Mouse (Mus musculus): ENCODE results near the gene Ndrg2. TPM values are rescaled to one million over a fixed set of nuclear protein-coding genes. Genes with fewer than 3 reads are reported as not detected.

Ndrg2 gene
- polyA plus RNA-seq (2015; fragmentation: Nextera tagmentation; extraction: Ambion mirVana) = 60.6 and 63.7 TPM in 2 replicates

GRCm38 (mm10) chr14:51913960-51914762 lies at the start of gene Ndrg2:
Gene Ndrg2, minus strand, starts transcription at chr14:51914158.
- Histone ChIP-seq H3K27ac (peak within 1 kb of the TSS; percentile 85), H3K9me3 (no peaks in the 10 kb centered on the region), H3K9ac (peak within 1 kb of the TSS; percentile 50), H3K4me2 (peak within 1 kb of the TSS; percentile 80), H3K4me1 (peaks cover 25% of the 10 kb centered on the region), H3K27me3 (no peaks in the 10 kb centered on the region; the same call in 1 of the 2 replicates), H3K4me3 (peak within 1 kb of the TSS; percentile 56), H3K36me3 (no peaks in the 10 kb centered on the region)
- WGBS = 2% methylated on average over 21 of the region's 23 CpGs
- ATAC-seq (ENCODE audit: borderline replicate concordance, extremely low read depth, low FRiP score, low TSS enrichment) = peak; percentile 88

GRCm38 (mm10) chr14:51960316-51960715 lies 46.4 kb upstream of the Ndrg2 start:
- 75% methylated on average over 2 of the region's 2 CpGs for WGBS
- no peaks in the 10 kb centered on the region for H3K27me3 ChIP-seq
- no peaks in the 10 kb centered on the region for H3K9me3 ChIP-seq
- no peak overlapping the region for H3K27ac ChIP-seq
- no peak overlapping the region for H3K9ac ChIP-seq
- no peak overlapping the region for H3K4me3 ChIP-seq
- H3K4me1 ChIP-seq = no peaks in the 10 kb centered on the region
- no peak for ATAC-seq (ENCODE audit: borderline replicate concordance, extremely low read depth, low FRiP score, low TSS enrichment)
- H3K36me3 ChIP-seq = no peaks in the 10 kb centered on the region
- no peak overlapping the region for H3K4me2 ChIP-seq

- Histone ChIP-seq H3K4me3 (no peak overlapping the region), H3K27ac (no peak overlapping the region), H3K9ac (no peak overlapping the region), H3K9me3 (no peaks in the 10 kb centered on the region), H3K36me3 (no peaks in the 10 kb centered on the region), H3K27me3 (no peaks in the 10 kb centered on the region), H3K4me2 (no peak overlapping the region), H3K4me1 (0 out of 2 replicates have a peak, but pooled peaks cover 6% of the 10 kb centered on the region)
- WGBS = 65% methylated on average over 6 of the region's 6 CpGs
- ATAC-seq (ENCODE audit: borderline replicate concordance, extremely low read depth, low FRiP score, low TSS enrichment) = no peak
These were observed 29.4 kb upstream of the Ndrg2 start for GRCm38 (mm10) chr14:51943336-51943735.

GRCm38 (mm10) chr14:51942236-51942635 lies 28.3 kb upstream of the Ndrg2 start:
- Histone ChIP-seq H3K4me2 (no peak overlapping the region), H3K27me3 (no peaks in the 10 kb centered on the region), H3K27ac (no peak overlapping the region), H3K4me1 (0 out of 2 replicates have a peak, but pooled peaks cover 6% of the 10 kb centered on the region), H3K4me3 (no peak overlapping the region), H3K9me3 (no peaks in the 10 kb centered on the region), H3K9ac (no peak overlapping the region), H3K36me3 (no peaks in the 10 kb centered on the region)
- ATAC-seq (ENCODE audit: borderline replicate concordance, extremely low read depth, low FRiP score, low TSS enrichment) = no peak
- 51% methylated on average over 7 of the region's 7 CpGs for WGBS

GRCm38 (mm10) chr14:51941577-51941976 lies 27.6 kb upstream of the Ndrg2 start:
- H3K4me2 ChIP-seq = no peak overlapping the region

GRCm38 (mm10) chr14:51940944-51941560 lies 27.1 kb upstream of the Ndrg2 start:
- no peaks in the 10 kb centered on the region for H3K36me3 ChIP-seq
- H3K4me2 ChIP-seq = no peak overlapping the region
- no peak overlapping the region for H3K4me3 ChIP-seq
- no peaks in the 10 kb centered on the region for H3K27me3 ChIP-seq
- no peak overlapping the region for H3K27ac ChIP-seq
- no peaks in the 10 kb centered on the region for H3K9me3 ChIP-seq
- H3K9ac ChIP-seq = no peak overlapping the region
- WGBS = 41% methylated on average over 8 of the region's 8 CpGs
- no peak for ATAC-seq (ENCODE audit: borderline replicate concordance, extremely low read depth, low FRiP score, low TSS enrichment)
- 0 out of 2 replicates have a peak, but pooled peaks cover 6% of the 10 kb centered on the region for H3K4me1 ChIP-seq

More at GRCm38 (mm10) chr14:51941577-51941976, 27.6 kb upstream of the Ndrg2 start:
- Histone ChIP-seq H3K9ac (no peak overlapping the region), H3K27me3 (no peaks in the 10 kb centered on the region), H3K27ac (no peak overlapping the region), H3K4me1 (0 out of 2 replicates have a peak, but pooled peaks cover 6% of the 10 kb centered on the region), H3K36me3 (no peaks in the 10 kb centered on the region), H3K4me3 (no peak overlapping the region), H3K9me3 (no peaks in the 10 kb centered on the region)
- no peak for ATAC-seq (ENCODE audit: borderline replicate concordance, extremely low read depth, low FRiP score, low TSS enrichment)
- WGBS = 67% methylated on average over 9 of the region's 9 CpGs

- Histone ChIP-seq H3K36me3 (no peaks in the 10 kb centered on the region), H3K4me3 (no peak overlapping the region), H3K4me2 (no peak overlapping the region), H3K9me3 (no peaks in the 10 kb centered on the region), H3K4me1 (0 out of 2 replicates have a peak, but pooled peaks cover 6% of the 10 kb centered on the region), H3K27me3 (no peaks in the 10 kb centered on the region), H3K9ac (no peak overlapping the region), H3K27ac (no peak overlapping the region)
- WGBS = 83% methylated on average over 9 of the region's 9 CpGs
- ATAC-seq (ENCODE audit: borderline replicate concordance, extremely low read depth, low FRiP score, low TSS enrichment) = no peak
These were observed 25.0 kb upstream of the Ndrg2 start for GRCm38 (mm10) chr14:51939005-51939404.

GRCm38 (mm10) chr14:51932092-51933020 lies 18.4 kb upstream of the Ndrg2 start:
- H3K27ac ChIP-seq = peak overlapping the region; percentile 69
- no peak for ATAC-seq (ENCODE audit: borderline replicate concordance, extremely low read depth, low FRiP score, low TSS enrichment)
- H3K36me3 ChIP-seq = no peaks in the 10 kb centered on the region
- no peak overlapping the region for H3K4me3 ChIP-seq
- H3K9me3 ChIP-seq = no peaks in the 10 kb centered on the region
- H3K9ac ChIP-seq = no peak overlapping the region
- peaks cover 25% of the 10 kb centered on the region for H3K4me1 ChIP-seq
- no peak overlapping the region for H3K4me2 ChIP-seq
- no peaks in the 10 kb centered on the region for H3K27me3 ChIP-seq
- WGBS = 29% methylated on average over 10 of the region's 10 CpGs

GRCm38 (mm10) chr14:51930824-51931223 lies 16.9 kb upstream of the Ndrg2 start:
- Histone ChIP-seq H3K36me3 (no peaks in the 10 kb centered on the region), H3K9me3 (no peaks in the 10 kb centered on the region), H3K4me3 (no peak overlapping the region), H3K4me2 (no peak overlapping the region), H3K4me1 (peaks cover 25% of the 10 kb centered on the region), H3K9ac (no peak overlapping the region), H3K27me3 (no peaks in the 10 kb centered on the region), H3K27ac (no peak overlapping the region)
- peak; percentile 68 for ATAC-seq (ENCODE audit: borderline replicate concordance, extremely low read depth, low FRiP score, low TSS enrichment)
- WGBS = 27% methylated on average over 5 of the region's 5 CpGs

GRCm38 (mm10) chr14:51929968-51930367 lies 16.0 kb upstream of the Ndrg2 start:
- 42% methylated on average over 9 of the region's 9 CpGs for WGBS
- peak overlapping the region; percentile 21; the same call in 1 of the 2 replicates for H3K4me2 ChIP-seq
- no peaks in the 10 kb centered on the region for H3K9me3 ChIP-seq

GRCm38 (mm10) chr14:51929309-51929943 lies 15.5 kb upstream of the Ndrg2 start:
- 54% methylated on average over 8 of the region's 8 CpGs for WGBS
- no peaks in the 10 kb centered on the region for H3K36me3 ChIP-seq
- H3K9ac ChIP-seq = no peak overlapping the region
- peak overlapping the region; percentile 63 for H3K27ac ChIP-seq
- ATAC-seq (ENCODE audit: borderline replicate concordance, extremely low read depth, low FRiP score, low TSS enrichment) = peak; percentile 79
- H3K4me1 ChIP-seq = peaks cover 25% of the 10 kb centered on the region
- no peaks in the 10 kb centered on the region for H3K9me3 ChIP-seq
- H3K4me2 ChIP-seq = peak overlapping the region; percentile 21; the same call in 1 of the 2 replicates
- no peaks in the 10 kb centered on the region for H3K27me3 ChIP-seq
- no peak overlapping the region for H3K4me3 ChIP-seq

More at GRCm38 (mm10) chr14:51929968-51930367, 16.0 kb upstream of the Ndrg2 start:
- Histone ChIP-seq H3K9ac (no peak overlapping the region), H3K27me3 (no peaks in the 10 kb centered on the region), H3K4me1 (peaks cover 25% of the 10 kb centered on the region), H3K36me3 (no peaks in the 10 kb centered on the region), H3K27ac (peak overlapping the region; percentile 63), H3K4me3 (no peak overlapping the region)
- ATAC-seq (ENCODE audit: borderline replicate concordance, extremely low read depth, low FRiP score, low TSS enrichment) = 0 out of 2 replicates have a peak, but pooled peaks have one; percentile 2

All from lung, embryonic 15.5 days (tissue).